Mouse (Mus musculus) monocyte, adult 5-6 weeks (primary cell): Measurements from ENCODE around the gene E2f2. TPM values are rescaled to one million over a fixed set of nuclear protein-coding genes. Genes with fewer than 3 reads are reported as not detected.

ENCODE experiments used
- ATAC-seq: fragments of 153-309, 156-312 bp; replicated peaks from 2 replicates; pipeline ENCODE4 v1.8.0; 2017; ENCODE audit warnings: mild to moderate bottlenecking; ENCODE audit not compliant: low TSS enrichment, insufficient number of reproducible peaks, severe bottlenecking, poor library complexity, low FRiP score
- total RNA-seq: library from RNA; stranded (forward); fragments of 200-1000, 200-491, 200-594 nt; gene quantifications from 3 replicates; pipeline ENCODE4 v1.2.3, GENCODE M21; 2017

E2f2 gene
- total RNA-seq, 1 experiment from 2014 or later, result 18.4 TPM

DNA sequence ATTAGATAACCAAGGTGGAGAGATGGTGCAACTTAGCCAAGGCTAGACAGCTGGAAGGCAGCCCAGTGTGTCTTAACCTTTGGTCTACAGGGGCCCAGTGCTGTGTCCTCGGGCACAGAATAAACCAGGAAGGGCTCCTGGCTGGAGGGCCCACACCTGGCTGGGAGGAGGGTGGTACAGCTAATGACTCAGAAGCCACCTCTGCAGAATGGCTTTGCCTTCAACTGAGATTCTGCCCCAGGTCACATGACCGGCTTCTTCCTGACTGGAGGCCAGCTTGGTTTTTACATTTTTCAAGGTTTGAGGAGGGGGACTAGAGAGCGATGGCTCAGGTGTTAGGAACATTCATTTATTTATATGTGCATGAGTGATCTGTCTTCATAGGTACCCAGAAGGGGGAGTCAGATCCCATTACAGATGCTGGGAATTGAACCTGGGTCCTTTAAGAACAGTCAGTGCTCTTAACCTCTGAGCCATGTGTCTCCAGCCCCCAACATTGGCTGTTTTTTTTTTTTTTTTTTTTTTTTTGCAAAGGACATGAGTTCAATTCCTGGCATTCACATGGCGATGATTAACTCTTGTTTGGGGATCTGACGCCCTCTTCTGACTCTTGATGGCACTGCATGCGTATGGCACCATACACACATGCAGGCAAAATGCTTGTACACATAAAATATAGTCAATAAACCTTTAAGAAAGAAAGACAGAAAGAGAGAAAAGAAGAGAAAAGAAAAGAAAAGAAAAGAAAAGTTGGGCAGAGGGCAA is 17.0 kb downstream of the E2f2 start:
- no peak for ATAC-seq

DNA sequence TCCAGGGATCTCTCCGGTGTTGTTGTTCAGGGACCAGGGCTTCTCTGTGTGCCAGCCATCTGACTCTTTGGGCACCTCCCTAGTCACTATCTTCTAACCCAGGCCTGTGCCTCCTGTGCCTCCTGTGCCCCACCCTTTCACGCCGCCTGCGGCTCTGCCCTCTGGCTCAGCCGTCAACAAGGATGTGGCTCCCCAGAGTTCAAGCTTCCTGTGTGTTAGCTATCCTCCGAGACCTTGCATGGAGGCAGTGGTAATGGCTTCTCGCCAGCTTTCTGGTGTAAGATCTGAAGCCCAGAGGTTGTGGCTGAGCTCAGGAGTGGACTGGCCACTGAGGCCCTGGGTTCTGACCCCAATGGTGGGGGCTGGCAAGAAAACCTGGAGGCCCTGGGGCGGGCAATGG is 17.7 kb downstream of the E2f2 start:
- no peak for ATAC-seq

DNA sequence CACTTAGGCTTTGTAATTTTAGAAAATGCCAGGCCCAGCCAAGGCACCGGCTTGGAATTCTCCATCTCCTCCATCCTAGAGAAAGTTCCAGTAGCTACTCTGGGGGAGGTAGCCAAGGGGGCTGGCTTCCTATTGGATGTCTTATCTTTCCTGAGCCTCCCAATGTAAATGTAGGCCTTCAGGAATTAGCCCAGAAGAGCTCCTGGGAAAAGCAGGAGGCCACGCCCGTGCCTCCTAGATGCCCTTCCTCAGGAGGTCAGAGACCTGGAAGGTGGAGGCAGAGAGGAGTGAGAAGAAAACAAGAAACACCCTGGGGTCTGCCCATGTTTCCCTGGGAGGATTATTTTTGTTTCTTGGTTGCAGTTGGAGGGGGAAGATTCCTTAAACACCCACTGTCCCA is 21.4 kb downstream of the E2f2 start:
- no peak for ATAC-seq

DNA sequence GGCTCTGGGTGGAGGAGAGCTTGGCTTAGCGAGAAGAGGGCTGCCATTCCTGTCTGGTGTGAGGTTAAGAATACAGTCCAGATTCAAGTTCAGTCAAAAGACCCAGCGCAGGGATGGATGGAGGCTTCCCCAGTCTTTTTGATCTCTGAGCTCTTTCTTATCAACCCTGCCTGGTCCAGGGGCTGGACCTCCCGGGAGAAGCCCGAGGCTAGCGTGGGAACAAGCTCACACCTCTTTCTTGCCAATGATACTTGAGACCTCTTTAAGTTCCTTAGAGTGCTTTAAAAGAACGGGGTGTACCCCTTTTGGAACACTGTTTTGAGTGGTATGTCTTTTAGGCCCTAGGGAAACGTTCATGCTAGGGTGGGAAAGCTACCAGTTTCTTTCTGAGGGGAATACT is 22.8 kb downstream of the E2f2 start:
- ATAC-seq, result no peak

DNA sequence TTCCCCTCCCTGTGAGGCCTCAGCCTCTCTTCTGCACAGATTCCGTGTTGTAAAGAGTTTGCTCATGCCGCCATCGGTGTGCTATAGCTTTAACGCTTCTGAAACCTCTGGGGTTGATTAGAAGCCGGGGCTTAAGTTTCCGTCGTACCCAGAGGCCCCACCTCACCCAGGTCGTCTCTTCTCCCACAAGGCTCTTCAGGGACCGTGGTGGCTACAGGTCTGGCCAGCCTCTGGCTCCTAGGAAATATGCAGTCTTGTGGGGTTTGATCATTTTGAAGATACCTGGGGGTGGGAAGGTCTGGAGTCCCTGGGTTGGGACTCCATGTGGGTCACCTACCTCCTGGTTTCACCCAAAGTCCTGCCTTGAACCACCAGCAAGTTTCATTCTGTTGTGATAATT is 23.4 kb downstream of the E2f2 start:
- no peak for ATAC-seq

DNA sequence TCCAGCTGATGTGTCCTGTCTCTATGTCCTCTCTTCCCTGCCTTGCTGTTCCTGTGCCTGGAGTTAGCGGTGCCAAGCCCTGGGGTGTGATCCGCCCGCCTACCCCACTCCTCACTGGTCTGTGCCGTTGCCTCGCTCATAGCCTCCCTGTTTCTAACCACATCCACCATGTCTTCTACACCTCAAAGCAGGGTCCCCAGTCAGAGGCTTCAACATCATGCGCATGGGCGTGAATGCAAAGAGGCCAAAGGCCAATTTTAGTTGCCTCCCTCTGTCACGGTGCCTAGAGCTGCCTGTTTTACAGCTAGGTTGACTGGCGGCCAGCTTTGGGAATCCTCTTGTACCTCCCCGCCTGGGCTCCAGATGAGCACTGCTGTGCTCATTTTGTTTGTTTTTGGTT is 24.0 kb downstream of the E2f2 start:
- no peak for ATAC-seq

DNA sequence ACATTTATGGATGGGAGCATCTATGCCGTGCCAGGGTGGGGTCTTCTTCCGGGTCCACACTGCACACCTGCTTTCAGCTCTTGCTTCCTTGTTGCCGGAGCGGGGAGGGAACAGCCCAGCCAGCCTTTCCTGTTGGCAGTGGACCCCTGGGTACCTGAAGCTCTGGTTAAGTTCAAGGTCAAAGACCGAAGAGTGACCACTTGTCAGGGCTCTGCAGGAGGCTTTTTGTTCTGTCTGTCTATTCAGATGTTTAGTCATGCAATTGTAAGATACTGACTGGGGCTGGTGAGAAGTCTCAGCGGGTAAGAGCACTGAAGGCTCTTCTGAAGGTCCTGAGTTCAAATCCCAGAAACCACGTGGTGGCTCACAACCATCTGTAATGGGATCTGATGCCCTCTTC is 26.7 kb downstream of the E2f2 start:
- no peak for ATAC-seq

DNA sequence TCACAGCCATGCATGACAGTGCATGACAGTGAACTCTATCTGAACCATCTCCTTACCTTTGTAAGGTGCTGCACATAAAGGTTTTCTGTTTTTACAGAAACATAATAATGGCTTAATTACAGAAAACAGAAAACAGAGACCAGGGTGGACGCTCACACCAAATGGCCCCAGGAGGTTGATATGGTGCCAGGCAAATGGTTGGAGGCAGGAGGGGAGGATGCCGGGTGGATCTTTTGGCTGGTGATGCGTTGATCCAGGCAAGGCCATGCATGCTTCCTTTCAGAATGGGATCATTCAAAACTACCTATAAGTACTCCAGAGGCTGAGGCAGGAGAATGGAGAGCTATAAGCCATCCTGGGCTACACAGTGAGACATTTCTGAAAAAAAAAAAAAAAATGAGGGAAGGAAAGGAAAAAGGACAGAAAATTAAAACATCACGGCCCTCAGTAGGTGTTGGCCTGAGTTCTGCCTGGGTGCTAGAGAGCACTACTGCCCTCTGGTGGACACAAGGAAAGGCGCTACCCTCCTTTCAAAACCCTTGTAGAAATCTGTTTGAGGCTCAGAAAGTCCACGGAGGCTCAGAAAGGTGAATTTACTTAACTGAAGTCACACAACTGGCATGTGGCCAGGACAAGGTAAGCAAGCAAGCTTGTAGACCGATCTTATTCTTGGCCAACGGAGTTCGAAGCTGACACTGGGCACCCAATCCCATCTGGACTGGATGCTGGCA is 27.5 kb downstream of the E2f2 start:
- ATAC-seq, result peak; percentile 80

DNA sequence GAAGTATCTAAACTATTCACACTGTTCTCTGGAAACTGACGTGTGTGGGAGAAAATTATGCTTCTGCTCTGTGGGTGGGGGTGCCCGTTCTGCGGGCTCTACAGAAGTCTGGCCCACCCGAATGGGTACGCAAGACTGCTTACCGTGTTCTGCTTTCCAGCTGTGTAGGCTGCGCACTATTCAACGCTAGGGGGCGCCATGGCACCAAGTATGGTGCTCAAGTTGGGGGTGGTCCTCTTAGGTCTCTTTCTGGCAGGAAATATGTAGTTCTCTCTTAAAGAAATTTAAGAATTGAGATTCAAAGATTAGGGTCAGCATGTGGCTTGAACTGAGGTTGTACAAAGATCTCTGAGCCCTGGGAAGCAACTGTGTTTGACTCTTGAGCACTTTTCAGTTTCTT is 30.3 kb downstream of the E2f2 start:
- no peak for ATAC-seq

DNA sequence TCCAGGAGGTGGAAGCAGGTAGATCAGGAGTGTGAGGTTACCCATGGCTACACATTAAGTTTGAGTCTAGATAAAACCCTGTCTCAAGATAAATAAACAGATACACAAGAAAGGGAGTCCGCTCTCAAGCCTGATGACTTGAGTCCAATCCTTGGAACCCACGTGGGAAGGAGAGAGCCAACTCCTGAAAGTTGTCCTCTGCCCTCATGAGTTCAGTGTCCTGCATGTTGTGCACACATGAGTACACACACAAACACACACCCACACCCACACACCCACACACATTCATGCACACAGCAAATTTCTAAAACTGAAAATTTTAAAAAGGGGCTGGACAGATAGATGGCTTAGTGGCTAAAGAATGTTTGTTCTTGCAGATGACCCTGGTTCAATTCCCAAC is 32.6 kb downstream of the E2f2 start:
- ATAC-seq, result no peak

DNA sequence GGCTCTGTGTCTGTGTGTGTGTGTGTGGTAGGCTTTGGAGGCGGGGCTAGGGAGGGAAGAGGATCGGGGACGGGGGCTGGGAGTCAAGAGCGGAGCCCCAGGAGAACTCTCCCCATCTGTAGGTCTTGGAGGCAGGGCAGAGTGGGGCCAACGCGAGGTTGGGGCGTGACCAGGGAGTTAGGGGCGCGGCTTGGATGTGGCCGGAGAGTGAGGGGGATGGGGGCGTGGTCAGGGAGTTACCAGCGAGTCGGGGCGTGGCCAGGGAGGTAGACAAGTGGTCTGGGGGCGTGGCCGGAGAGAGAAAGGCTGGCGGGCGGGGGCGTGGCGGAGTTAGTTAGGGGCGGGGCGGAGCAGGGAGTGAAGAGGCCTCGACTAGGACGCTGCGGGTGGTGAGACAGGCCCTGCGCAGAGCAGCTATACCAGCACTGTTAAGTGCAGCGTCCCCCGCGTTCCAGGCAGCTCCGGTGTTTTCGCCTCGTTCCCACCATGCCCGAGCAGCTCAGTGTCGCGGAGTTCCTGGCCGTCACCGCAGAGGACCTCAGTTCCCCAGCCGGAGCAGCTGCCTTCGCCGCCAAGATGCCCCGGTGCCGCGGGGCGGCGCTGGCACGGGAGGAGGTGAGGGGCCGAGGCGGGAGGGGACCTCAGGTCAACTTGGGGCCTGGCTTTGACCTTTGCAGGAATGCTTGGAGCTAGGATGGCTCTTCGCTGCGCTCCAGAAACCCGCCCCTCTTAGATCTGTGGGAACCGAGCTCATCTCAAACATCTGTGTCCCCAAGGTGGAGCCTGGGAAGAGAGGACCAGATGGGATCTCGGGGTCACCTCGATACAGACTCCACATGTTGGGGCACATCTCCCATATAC is 34.1 kb downstream of the E2f2 start, which contains the start of gene Asap3:
Gene Asap3, plus strand, starts transcription at position 333 of the 861 bp plus-strand sequence.
- peak; percentile 44 for ATAC-seq

DNA sequence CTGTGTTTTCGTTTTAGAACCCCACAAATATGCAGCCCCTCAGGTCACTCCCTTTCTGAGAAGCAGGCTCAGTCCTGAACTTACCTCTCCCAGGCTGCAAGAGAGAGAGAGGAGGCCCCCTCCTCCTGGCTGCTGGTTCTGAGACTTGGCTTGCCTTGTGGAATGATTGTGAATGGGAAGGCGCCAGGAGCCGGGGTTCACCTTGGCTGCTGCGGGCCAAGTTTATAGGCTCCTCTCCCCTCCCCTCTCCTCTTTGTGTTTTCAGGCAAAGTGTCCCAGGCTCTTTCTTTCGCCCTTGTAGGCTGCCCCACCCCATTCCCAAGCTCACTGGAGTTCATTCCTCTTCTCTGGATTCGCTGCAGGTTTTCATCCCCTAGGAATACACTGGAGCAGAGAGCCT is 34.7 kb downstream of the E2f2 start:
- ATAC-seq, result no peak

DNA sequence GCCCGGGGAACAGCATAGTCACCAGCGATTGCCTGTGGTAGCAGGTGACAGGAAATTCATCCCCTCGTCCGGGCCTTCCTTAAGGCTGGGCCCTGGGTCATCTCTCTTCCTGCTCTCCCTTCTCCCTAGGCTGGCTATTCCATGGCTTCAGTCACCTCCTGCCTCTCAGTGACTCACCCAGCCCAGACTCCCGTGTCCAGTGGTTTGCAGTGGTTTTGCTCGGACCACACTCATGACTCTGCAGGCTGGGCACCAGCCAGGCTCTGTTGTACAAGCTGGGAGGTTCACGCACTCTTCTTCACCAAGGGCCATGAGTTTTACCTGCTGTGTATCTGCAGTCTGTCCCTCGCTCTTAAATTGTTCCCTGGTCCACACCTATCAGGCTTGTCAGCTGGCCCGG is 38.7 kb downstream of the E2f2 start:
- no peak for ATAC-seq

DNA sequence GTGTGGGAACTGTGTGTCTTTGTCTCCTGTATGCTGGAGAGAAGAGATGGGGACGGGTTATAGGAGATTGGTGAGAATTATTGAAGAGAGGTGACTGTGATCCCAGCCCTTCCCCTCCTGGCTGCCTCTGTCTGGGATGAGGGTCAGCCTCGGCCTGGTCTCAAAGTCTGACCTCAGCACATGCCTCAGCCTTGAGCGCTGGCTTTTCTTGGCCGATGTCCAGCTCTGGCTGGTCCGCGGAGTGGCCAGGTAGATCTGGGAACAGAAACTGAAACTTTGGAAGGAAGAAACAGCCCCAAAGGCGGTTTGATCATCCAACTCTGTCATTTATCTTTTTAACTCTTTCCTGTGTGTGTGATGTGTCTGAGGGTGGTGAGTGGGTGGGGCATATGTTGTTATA is 41.4 kb downstream of the E2f2 start:
- ATAC-seq, result no peak

DNA sequence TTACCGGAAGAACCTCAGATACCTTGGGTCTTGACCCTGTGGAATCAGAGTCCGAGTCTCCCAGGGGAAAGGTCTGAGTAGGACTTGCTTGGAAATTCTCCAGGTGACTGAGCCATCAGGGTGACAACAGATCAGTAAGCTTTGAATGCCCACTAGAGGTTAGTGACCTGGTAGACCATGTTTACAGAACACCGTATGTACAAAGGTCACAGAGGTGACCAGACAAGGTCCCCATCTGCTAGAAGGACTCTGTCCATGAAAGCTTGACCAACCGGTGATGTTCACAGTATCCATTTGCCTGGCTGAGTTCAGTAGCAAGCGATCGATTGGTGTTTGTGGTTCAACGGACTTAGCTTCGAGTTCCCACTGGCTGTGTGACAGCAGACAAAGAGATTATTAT is 42.6 kb downstream of the E2f2 start:
- ATAC-seq, result no peak

DNA sequence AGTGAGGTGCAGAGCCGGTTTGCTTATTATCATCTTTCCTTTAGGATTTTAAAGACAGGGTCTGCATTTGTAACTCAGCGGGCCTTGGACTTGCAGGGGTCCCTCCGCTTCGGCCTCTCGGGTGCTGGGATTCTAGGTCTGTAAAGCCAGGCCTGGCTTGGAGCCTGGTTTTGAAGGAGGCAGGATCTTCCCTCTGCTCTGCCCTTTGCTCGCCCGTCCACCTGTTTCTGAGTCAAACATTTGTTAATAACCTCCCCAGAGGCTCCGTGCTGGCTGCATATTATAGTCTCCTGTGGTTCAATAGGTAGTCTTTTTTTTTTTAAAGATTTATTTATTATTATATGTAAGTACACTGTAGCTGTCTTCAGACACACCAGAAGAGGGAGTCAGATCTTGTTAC is 43.4 kb downstream of the E2f2 start:
- no peak for ATAC-seq

DNA sequence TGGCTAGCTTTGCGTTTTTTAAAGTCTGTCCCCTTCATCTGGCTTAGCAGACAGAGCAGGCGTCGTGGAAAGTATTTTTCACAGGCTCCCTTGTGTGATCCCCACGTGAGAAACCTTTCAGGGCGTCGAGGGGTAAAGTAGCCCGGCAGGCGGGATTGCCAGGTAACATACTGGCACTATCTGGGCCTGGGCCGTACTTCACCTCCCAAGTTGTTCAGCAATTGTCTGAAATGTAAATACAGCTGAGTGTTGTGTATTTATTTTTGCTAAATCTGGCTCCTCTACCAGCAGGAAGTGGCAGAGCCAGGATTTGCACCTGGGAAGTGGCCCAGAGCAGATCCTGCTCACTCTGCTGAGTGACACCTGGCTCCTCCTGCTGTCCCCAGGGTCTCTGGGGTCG is 44.9 kb downstream of the E2f2 start:
- ATAC-seq, result no peak

DNA sequence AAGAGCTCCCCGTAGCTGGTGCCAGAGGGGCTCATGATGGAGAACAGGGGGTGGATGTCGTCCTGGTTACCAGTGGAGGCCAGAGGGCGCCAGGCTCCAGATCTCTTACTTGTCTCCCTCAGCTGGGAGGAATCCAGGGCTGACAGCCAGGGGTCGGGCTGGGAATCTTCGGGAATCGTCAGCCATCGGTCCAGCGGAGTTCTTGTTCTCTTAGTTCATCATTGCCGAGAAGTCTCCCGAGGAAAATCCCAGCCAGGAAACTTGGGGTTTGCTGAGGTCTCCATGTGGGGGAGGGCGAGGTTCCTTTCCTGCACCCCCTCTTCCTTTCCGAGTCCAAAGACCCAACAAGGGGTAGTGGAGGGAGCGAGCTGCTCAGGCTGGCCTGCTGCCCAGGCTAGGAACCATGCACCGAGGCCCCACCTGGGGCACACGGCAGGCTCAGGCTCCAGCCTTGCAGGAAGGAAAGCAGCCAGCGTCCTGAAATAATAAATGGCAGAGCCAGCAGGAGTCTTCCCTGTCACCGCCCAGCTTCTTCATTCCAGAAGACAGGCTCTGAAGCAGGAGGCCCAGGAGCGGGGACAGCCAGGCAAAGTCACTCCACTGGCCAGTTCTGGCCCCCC is 46.5 kb downstream of the E2f2 start:
- ATAC-seq, result no peak

DNA sequence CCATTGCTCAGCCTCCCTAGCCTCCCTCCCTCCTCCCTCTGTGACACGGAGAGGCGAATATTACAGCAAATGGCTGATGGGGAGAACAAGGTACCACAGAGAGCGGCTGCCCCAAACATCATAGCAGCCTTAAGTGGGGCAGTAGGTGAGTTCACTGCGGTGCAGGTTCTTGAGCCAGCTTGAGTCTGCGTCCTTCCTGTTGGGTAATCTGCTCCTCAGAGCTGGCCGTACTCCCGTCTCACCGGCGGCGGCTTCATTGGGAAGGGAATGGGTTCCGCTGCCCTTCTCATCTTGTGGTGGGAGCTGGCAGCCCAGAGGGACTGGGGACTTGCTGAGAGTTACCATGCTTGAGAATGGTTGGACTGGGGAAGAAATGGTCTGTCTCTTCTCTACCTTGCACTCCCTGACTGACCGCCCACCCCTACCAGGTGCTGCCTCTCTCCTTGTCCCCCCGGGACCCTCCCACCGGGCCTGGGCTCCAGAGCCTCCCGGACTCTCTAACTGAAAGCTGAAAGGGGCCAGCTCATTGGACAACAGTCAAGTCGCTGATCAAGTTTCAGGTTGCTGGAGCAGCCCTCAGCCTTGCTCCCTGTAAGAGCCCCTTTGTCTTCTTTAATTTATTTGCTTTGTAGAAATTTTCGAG is 48.1 kb downstream of the E2f2 start:
- ATAC-seq, result no peak
